Mouse (Mus musculus) lung, postnatal 36 days (tissue): ENCODE data around the gene Sbno2.
A peak's percentile ranks its signal among the peaks of the same experiment; 100 is the strongest.
"Not testable (repeated sequence)": the region's sequence is repeated elsewhere in the genome, so short reads cannot be mapped to it uniquely, and the experiment has no call there.

Experiments used
- DNase-seq: peaks from one replicate; pipeline ENCODE4 v3.0.0; 2022; ENCODE audit warnings: mixed read lengths

Gene Sbno2

GRCm38 (mm10) chr10:80055891-80056290 lies 49.5 kb downstream of the Sbno2 start:
- no peak for DNase-seq

DNA sequence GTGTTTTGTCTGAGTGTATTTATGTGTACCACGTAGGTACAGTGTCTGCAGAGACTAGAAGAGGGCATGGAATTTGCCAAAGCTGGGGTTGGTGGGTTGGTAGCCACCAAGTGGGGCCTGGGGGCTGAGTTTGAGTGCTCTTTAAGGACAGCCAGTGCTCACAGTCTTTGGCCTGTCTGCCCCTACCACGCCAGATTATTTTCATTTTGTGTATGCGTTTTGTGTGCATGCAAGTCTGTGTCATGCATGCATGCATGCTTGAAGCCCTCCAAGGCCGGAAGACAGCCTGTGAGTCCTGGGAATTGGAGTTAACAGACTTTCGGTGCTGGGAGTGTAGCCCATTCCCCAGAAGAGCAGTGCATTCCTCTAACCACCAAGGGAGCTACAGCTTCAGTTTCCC lies 50.0 kb downstream of the Sbno2 start:
- no peak for DNase-seq

DNA sequence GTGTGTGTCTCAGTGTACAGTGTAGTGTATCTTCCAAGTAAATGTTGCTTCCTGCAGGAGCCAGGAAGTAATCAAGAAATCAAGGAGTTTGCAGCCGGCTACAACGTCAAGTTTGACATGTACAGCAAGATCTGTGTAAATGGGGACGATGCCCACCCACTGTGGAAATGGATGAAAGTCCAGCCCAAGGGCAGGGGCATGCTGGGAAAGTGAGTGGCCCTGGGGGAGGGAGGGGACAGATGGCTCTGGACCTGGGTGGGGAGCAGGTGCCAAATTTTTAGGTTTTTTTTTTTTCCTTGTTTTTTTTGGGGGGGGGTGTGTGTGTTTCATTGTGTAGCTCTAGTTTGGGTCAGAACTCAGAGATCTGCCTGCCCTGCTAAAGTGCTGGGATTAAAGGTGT lies 50.5 kb downstream of the Sbno2 start:
- DNase-seq = not testable (repeated sequence)

- peak; percentile 83 for DNase-seq
These were observed 51.2 kb downstream of the Sbno2 start for GRCm38 (mm10) chr10:80053831-80054815.

- DNase-seq = peak; percentile 100
These were observed 52.1 kb downstream of the Sbno2 start for GRCm38 (mm10) chr10:80053259-80053780.

DNA sequence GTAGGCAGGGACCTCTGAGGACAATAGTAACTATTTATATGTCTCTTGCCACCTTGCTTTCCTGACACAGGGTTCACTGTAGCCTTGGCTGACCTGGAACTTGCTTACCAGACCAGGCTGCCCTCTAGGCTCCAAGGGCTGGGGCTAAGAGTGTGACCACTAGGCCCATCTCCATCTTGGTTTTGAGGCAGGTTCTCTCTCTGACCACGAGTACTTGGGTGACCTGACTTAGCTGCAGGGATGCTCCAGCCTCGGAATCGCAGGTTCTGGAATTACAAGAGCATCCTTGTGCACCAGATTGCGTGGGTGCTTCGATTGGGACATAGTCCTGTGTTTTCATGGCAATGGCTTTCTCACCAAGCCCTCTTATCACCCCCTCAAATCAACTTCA lies 53.0 kb downstream of the Sbno2 start:
- no peak for DNase-seq

GRCm38 (mm10) chr10:80051618-80052373 lies 53.6 kb downstream of the Sbno2 start:
- peak; percentile 87 for DNase-seq

GRCm38 (mm10) chr10:80050885-80051617 lies 54.3 kb downstream of the Sbno2 start:
- DNase-seq = no peak

- DNase-seq = no peak
These were observed 55.1 kb downstream of the Sbno2 start for GRCm38 (mm10) chr10:80050244-80050643.

DNA sequence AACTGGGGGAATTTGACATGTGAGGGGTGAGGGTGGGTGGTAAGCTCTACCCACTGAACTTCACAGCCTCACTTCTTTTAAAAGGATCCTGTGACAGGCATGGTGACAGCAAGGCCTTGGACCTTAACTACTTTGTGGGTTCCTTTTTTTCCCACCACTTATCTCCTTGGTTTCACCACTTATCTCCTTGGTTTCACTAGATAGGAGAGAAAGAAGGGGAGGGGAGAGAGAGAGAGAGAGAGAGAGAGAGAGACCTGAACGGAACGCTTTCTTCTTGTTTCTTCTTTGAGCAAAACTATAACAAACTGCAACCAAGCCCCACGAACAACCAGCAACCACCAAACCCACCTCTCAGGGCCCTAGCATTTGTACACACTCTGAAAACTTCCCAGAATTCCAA lies 56.5 kb downstream of the Sbno2 start:
- DNase-seq = no peak

DNA sequence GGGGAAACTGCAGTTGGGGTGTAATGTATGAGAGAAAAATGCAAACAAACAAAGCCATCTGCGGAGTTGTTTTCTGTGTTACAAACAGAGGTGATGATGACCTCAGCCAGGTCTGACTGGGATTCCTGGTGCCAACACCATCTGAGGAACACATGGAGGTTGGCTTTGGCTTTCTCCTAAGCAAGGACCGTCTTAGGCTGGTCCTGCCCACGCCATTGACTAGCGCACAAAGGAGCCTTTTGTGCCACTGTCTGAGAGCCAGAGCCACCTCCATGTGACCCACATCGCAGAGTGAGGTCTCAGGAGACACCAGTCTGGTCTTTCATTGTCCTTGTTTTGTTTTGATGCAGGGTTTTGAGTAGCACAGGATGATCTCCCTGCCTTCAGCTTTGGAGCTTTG lies 57.0 kb downstream of the Sbno2 start:
- no peak for DNase-seq

GRCm38 (mm10) chr10:80047041-80047565 lies 58.3 kb downstream of the Sbno2 start, which contains the start of gene Gpx4:
TSS of gene Gpx4 (plus strand) at chr10:80047166.
- no peak for DNase-seq

GRCm38 (mm10) chr10:80045766-80046165 lies 59.6 kb downstream of the Sbno2 start:
- no peak for DNase-seq

DNA sequence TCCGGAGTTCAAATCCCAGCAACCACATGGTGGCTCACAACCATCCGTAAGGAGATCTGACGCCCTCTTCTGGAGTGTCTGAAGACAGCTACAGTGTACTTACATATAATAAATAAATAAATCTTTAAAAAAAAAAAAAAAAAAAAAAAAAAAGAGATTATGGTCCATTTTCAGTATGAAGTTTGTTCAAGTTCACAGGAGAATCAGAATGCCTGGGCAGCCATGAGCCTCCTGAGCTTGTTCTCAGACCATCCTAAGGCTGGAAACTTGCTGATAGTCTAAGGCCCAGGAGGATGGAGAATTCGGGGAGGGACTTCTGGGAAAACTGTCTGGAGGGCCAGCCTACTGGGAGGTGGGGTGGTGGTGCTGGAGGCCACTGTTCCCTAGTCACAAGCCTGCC lies 60.0 kb downstream of the Sbno2 start:
- not testable (repeated sequence) for DNase-seq

- DNase-seq = no peak
These were observed 61.3 kb downstream of the Sbno2 start for GRCm38 (mm10) chr10:80044087-80044486.

DNA sequence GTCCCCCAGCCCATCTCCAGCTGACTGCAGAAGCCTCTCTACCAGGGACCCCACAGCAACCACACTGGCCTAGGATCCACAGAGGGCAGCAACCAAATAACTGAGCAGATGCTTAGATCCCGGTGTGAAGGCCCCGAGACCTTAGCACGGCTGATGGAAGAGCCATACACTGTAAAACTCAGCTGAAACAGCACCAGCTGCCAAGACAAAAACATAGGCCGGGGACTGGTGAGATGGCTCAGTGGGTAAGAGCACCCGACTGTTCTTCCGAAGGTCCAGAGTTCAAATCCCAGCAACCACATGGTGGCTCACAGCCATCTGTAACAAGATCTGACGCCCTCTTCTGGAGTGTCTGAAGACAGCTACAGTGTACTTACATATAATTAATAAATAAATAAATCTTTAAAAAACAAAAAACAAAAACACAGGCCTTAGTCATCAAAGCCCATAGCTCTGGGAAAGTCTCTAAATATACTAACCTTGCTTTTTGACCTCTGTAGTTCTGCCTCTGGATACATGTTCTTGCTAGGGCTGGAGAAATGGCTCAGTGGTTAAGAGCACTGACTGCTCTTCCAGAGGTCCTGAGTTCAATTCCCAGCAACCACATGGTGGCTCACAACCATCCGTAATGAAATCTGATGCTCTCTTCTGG lies 63.8 kb downstream of the Sbno2 start:
- DNase-seq = not testable (repeated sequence)

DNA sequence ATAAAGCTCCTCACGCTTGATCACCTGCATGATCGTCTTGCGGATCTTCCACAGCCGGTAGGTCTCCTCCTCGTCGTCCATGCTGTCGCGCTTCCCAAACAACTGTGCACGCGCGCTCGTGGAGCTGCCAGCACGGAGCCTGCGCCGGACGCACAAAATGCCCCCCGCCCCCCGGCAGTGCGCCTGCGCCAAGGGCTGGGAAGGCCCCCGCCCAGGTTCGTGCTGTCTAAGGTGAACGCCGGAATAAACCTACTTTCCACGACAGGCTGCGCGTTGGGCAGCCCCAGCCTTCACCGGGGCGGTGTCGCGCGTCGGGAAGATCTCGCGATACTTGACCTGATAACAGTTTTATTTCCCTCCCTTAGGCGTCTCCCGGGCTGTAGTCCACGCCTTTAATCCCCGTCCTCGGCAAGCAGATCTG lies 65.8 kb downstream of the Sbno2 start, which contains the start of gene Polr2e:
TSS of gene Polr2e (minus strand) at position 237 of the 421 bp plus-strand sequence.
- DNase-seq = peak; percentile 99

- no peak for DNase-seq
These were observed 68.5 kb downstream of the Sbno2 start for GRCm38 (mm10) chr10:80036832-80037231.

DNA sequence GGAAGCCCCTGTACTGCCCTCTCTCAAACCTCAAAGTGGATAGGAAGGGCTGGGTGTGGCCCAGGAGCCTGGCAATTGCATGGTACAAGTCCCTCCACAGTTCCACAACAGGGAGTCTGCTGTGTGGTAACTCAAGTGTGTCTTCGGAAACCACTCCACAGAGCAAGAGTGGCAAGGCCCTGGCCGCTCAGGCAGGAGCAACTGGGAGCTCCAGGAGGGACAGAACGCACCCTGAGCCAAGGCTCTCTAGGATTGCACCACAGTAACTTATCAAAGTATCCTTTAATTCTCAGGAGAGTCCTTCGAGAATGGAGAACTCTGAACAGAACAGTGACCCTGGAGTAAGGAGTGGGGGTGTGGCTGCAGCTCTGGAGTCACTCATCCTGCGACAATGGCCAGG lies 69.7 kb downstream of the Sbno2 start:
- peak; percentile 76 for DNase-seq

DNA sequence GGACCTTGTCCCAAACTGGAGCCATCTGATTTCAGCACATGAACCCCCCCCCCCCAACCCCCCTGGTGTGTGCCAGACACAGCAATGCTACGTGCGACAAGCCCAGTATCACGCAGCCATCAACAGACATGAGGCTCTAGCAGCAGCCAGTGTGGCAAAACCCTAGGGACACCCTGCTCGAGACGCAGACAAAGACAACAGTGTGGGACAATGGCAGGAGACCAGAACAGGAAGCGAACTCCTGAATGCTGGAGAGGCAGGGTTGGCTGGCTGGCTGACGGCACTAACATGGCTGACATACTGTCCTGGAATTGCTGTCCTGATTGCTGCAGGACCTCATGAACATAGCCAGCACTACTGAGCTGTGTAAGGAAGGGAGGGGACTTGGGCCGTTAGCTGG lies 70.2 kb downstream of the Sbno2 start:
- no peak for DNase-seq

DNA sequence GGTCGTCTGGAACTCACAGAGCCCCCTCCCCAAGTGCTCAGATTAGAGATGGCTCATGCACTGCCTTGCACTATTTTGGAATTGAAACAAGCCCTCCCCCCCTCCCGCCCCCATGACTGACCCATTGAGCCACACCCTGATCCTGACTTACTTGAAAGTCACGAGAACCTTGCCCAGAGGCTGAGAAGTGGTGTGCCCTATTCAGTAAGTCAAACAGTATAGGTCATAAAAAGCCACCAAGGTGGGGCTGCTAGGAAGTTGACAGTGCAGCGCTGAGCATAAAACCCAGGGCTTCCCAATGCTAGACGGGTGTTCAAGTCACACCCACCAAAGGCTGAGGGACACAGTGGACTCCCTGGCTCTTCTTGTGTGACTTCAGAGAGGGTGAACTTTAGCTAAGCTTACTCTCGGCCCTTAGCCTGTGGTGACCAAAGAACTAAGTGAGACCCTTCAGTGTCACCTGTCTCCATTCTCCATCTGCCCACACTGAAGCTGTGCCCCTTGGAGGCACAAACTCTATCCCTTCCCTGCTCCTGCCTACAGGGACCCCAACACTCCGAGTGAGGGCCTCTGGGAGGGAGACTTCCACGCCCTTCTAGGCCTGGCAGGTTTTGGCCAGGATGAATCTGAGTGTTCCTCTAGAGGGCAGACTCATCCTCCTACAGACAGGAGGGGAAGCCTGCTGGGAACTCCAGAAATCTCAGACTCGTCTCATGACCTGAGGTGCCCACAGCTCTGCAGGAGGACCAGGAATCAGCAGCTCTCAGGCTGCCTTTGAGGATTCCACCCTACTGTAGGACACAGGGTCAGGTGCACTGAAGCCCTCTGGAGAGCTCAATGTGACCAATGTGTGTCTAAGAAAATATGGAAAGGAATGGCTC lies 71.6 kb downstream of the Sbno2 start:
- DNase-seq = peak; percentile 84
